Mouse (Mus musculus) kidney, adult 11 months (tissue): ENCODE measurements at regions not wholly inside any gene's neighbourhood (a gene's known extent, or its start where the extent isn't known, plus 50 kb on each side); places are given as distances from the start of the nearest gene placed in this dataset.

Source experiments
- DNase-seq: peaks from one replicate; pipeline ENCODE4 v3.0.0; 2022

GRCm38 (mm10) chr16:62681880-62682279 lies 104.7 kb downstream of the Nsun3 start:
- no peak for DNase-seq

GRCm38 (mm10) chr16:62676815-62677214 lies 109.8 kb downstream of the Nsun3 start:
- DNase-seq: no peak

GRCm38 (mm10) chr16:62657383-62657782 lies 129.2 kb downstream of the Nsun3 start:
- DNase-seq: no peak

GRCm38 (mm10) chr16:62654436-62654835 lies 132.2 kb downstream of the Nsun3 start:
- DNase-seq: no peak

GRCm38 (mm10) chr16:62653817-62654216 lies 132.8 kb downstream of the Nsun3 start:
- DNase-seq: no peak

- DNase-seq: no peak
These were observed 133.7 kb downstream of the Nsun3 start for GRCm38 (mm10) chr16:62652769-62653465.

- no peak for DNase-seq
These were observed 135.8 kb downstream of the Nsun3 start for GRCm38 (mm10) chr16:62650856-62651255.

- DNase-seq: no peak
These were observed 138.3 kb downstream of the Nsun3 start for GRCm38 (mm10) chr16:62648326-62648725.

- DNase-seq: no peak
These were observed 140.5 kb downstream of the Nsun3 start for GRCm38 (mm10) chr16:62646113-62646512.

- peak; percentile 3 for DNase-seq
These were observed 143.7 kb downstream of the Nsun3 start for GRCm38 (mm10) chr16:62642859-62643403.

- no peak for DNase-seq
These were observed 162.7 kb downstream of the Nsun3 start for GRCm38 (mm10) chr16:62623938-62624337.

GRCm38 (mm10) chr16:62610873-62611272 lies 175.7 kb downstream of the Nsun3 start:
- DNase-seq: no peak

GRCm38 (mm10) chr16:62608617-62609016 lies 178.0 kb downstream of the Nsun3 start:
- no peak for DNase-seq

- DNase-seq: no peak
These were observed 180.7 kb downstream of the Nsun3 start for GRCm38 (mm10) chr16:62605920-62606319.

GRCm38 (mm10) chr16:62562051-62562450 lies 224.6 kb downstream of the Nsun3 start:
- DNase-seq: peak; percentile 3

GRCm38 (mm10) chr16:62543156-62543555 lies 243.5 kb downstream of the Nsun3 start:
- DNase-seq: no peak

GRCm38 (mm10) chr16:62537730-62538479 lies 248.7 kb downstream of the Nsun3 start:
- no peak for DNase-seq

- DNase-seq: no peak
These were observed 277.3 kb downstream of the Nsun3 start for GRCm38 (mm10) chr16:62509321-62509720.

GRCm38 (mm10) chr16:62506725-62507482 lies 279.7 kb downstream of the Nsun3 start:
- DNase-seq: no peak

- DNase-seq: no peak
These were observed 285.7 kb downstream of the Nsun3 start for GRCm38 (mm10) chr16:62500870-62501269.

GRCm38 (mm10) chr16:62500334-62500733 lies 286.3 kb downstream of the Nsun3 start:
- no peak for DNase-seq

- DNase-seq: no peak
These were observed 287.9 kb downstream of the Nsun3 start for GRCm38 (mm10) chr16:62498761-62499160.

GRCm38 (mm10) chr16:62496697-62497096 lies 289.9 kb downstream of the Nsun3 start:
- DNase-seq: no peak
